Mouse (Mus musculus) embryonic fibroblast, embryonic 13.5 days (primary cell): ENCODE data around the gene 1810049J17Rik.

Experiments used
- CTCF ChIP-seq: IDR thresholded peaks from 2 replicates; pipeline ENCODE4 v1.5.1; 2011; ENCODE audit warnings: mild to moderate bottlenecking, control low read depth, low read length, moderate library complexity, borderline replicate concordance; ENCODE audit not compliant: insufficient read depth
- POLR2A ChIP-seq: IDR thresholded peaks from 2 replicates; pipeline ENCODE4 v1.6.1; 2011; ENCODE audit warnings: low read depth, mild to moderate bottlenecking, control low read depth, low read length, moderate library complexity

DNA sequence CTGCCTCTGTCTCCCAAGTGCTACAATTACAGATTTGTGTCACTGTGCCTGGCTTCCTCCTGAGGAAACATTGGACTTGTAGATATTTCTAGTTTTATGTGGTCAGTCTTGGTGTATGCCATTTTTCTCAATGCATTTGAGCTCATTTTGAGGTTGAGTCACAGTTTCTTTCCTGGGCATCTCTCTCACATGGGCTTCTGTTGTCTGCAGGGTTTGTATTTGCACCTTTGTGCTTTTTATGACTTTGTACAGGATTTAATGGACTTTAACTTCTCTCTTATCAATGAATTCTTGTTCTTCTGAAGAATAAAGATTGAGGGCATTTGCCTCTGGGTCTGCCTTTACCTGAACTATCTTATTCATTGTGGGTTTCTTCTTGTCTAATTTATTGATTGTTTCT lies 35.8 kb upstream of the 1810049J17Rik start:
- TF ChIP-seq CTCF, result no peak
- TF ChIP-seq POLR2A, result no peak
